Mouse (Mus musculus): ENCODE measurements around the gene Otub2.

DNA sequence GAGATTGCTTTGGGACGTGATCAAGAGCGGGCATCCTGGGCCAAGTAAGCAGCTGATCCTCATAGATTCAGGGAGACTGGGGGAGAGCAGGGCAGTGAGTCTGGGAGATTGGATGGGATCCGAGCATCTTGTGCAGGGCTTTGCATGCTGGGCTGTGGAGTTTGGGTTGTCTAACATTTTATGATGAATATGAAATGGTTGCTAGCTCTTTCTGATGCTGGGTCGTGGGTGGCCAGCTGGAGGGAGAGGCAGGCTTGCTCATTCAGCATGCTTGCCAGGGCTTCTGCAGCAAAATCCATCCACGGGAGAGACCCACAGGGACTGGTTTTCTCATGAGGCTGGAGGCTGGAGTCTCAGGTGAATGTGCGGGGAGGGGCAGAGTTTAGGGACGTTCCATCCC lies 2.6 kb downstream of the Otub2 start:
- TF ChIP-seq POLR2A (IDR thresholded peaks at IDR 0.05; ENCODE audit: extremely low read depth, insufficient read depth, low read length) (no peak; the same call in 1 of the 2 replicates), CTCF (IDR thresholded peaks at IDR 0.05; ENCODE audit: extremely low read depth, insufficient read depth, low read length) (no peak)
